Mouse (Mus musculus) left cerebral cortex, postnatal 14 days (tissue): ENCODE measurements around the gene Sun2. TPM values are rescaled to one million over a fixed set of nuclear protein-coding genes. Genes with fewer than 3 reads are reported as not detected.

Source experiments
- DNase-seq, 2 experiments: peaks; one replicate each; pipeline ENCODE4 v3.0.0; 2021 to 2022; ENCODE audit warnings: low spot score in 2 of 2, mixed read lengths in 1 of 2
- intact Hi-C: fragments of 180-260 bp; cut with DNase I; formaldehyde crosslinking; loops from one replicate; pipeline ENCODE4 v1.15.1; 2025
- total RNA-seq, 2 experiments: library from RNA; stranded (reverse); gene quantifications; 2 replicates each; pipeline ENCODE4 v1.2.3; 2021

Sun2 gene
- total RNA-seq, 2 experiments from 2014 or later: 24.8 to 25.3 TPM

- intact Hi-C loops: no loop called here
- DNase-seq: no peak
These were observed 10.8 kb downstream of the Sun2 start for GRCm38 (mm10) chr15:79731554-79731953.

- intact Hi-C loops: no loop called here
These were observed 13.5 kb downstream of the Sun2 start for GRCm38 (mm10) chr15:79728731-79729388.

GRCm38 (mm10) chr15:79728311-79728710, 14.0 kb downstream of the Sun2 start:
- no peak for DNase-seq
- intact Hi-C loops: no loop called here

More at GRCm38 (mm10) chr15:79728731-79729388, 13.5 kb downstream of the Sun2 start:
- no peak for DNase-seq

GRCm38 (mm10) chr15:79727840-79728239, 14.5 kb downstream of the Sun2 start:
- DNase-seq: peak; percentile 40 to 47

GRCm38 (mm10) chr15:79725190-79725789, 17.0 kb downstream of the Sun2 start:
- peak; percentile 62 to 82 for DNase-seq

More at GRCm38 (mm10) chr15:79727840-79728239, 14.5 kb downstream of the Sun2 start:
- intact Hi-C loops: no loop called here

GRCm38 (mm10) chr15:79723439-79723838, 18.9 kb downstream of the Sun2 start:
- intact Hi-C loops: no loop called here

More at GRCm38 (mm10) chr15:79725190-79725789, 17.0 kb downstream of the Sun2 start:
- intact Hi-C loops: no loop called here

GRCm38 (mm10) chr15:79720796-79721195, 21.5 kb downstream of the Sun2 start:
- intact Hi-C loops: no loop called here
- no peak for DNase-seq

More at GRCm38 (mm10) chr15:79723439-79723838, 18.9 kb downstream of the Sun2 start:
- peak; percentile 49 to 50 for DNase-seq

- no peak for DNase-seq
- intact Hi-C loops: no loop called here
These were observed 22.1 kb downstream of the Sun2 start for GRCm38 (mm10) chr15:79720267-79720666.

GRCm38 (mm10) chr15:79716710-79717109, 25.6 kb downstream of the Sun2 start:
- intact Hi-C loops: no loop called here
- DNase-seq: no peak

- intact Hi-C loops: no loop called here
- no peak for DNase-seq
These were observed 26.7 kb downstream of the Sun2 start for GRCm38 (mm10) chr15:79715646-79716045.

GRCm38 (mm10) chr15:79708229-79708822, 34.0 kb downstream of the Sun2 start:
- no peak for DNase-seq
- intact Hi-C loops: no loop called here

- no peak for DNase-seq
- intact Hi-C loops: no loop called here
These were observed 35.6 kb downstream of the Sun2 start for GRCm38 (mm10) chr15:79706603-79707214.

GRCm38 (mm10) chr15:79697558-79698187, 44.7 kb downstream of the Sun2 start:
- intact Hi-C loops: no loop called here
- no peak for DNase-seq

- DNase-seq: no peak
- intact Hi-C loops: no loop called here
These were observed 45.3 kb downstream of the Sun2 start for GRCm38 (mm10) chr15:79697011-79697410.

- intact Hi-C loops: no loop called here
- DNase-seq: no peak
These were observed 45.8 kb downstream of the Sun2 start for GRCm38 (mm10) chr15:79696508-79696907.

GRCm38 (mm10) chr15:79695516-79695915, 46.8 kb downstream of the Sun2 start:
- intact Hi-C loops: no loop called here
- no peak for DNase-seq

- intact Hi-C loops: no loop called here
- no peak for DNase-seq
These were observed 47.8 kb downstream of the Sun2 start for GRCm38 (mm10) chr15:79694512-79694911.

GRCm38 (mm10) chr15:79693740-79694139, 48.6 kb downstream of the Sun2 start:
- intact Hi-C loops: no loop called here
- DNase-seq: no peak

GRCm38 (mm10) chr15:79692334-79692733, 50.0 kb downstream of the Sun2 start:
- no peak for DNase-seq
- intact Hi-C loops: no loop called here

- DNase-seq: no peak
- intact Hi-C loops: no loop called here
These were observed 51.3 kb downstream of the Sun2 start for GRCm38 (mm10) chr15:79691023-79691508.
